ENCODE assay signal across 8 mouse cellular contexts in the genomic region with DNA sequence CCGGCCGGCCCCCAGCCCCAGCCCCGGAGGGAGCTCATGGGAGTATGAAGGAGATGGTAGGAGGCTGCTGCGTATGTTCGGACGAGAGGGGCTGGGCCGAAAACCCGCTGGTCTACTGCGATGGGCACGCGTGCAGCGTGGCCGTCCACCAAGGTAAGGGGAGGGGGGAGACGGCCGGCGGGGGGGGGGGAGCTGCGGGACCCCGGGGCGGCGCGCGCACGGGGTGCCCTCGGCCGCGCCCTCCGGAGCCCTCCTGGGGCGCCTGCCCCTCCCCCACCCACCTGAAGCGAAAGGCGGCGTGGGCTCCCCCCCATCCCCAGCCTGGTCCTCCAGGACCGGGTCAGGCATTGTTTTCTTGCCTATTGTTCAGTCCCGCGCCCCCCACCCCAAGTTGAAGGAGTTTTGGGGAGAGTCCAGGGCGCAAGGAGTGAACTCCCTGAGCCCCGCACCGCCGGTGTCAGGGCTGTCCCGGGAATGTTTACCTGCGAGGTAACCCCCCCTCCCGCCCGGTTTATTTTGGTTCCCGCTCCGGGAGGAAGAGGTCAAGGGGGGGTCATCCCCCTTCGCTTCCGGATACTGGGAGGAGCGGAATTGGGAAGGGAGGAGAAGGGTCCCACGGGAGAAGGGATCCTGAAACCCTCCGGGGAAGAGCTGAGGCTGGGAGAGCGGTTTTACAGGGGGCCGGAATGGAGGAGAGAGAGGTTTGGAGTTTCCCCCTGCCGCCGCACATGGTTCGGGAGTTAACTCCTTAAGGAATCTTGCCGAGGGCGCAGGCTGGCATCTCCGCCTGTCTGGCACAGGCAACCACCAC. TPM values are rescaled to one million over a fixed set of nuclear protein-coding genes. Genes with fewer than 3 reads are reported as not detected.
A peak's percentile ranks its signal among the peaks of the same experiment; 100 is the strongest.
DNase-seq lines count a peak whose midpoint lies in the region; ATAC-seq and TF ChIP-seq lines count a peak whose summit lies in the region.

No protein-coding gene starts in this region.

- no peaks in the 10 kb centered on the region for H3K9me3 ChIP-seq in heart, embryonic 13.5 days
- H3K9me3 ChIP-seq in kidney, postnatal 0 days (replicated peaks; ENCODE audit: low read length): no peaks in the 10 kb centered on the region
- H3K9me3 ChIP-seq in midbrain, embryonic 11.5 days (ENCODE audit: control insufficient read depth, low read length): no peaks in the 10 kb centered on the region

- peak overlapping the region; percentile 90 for H3K4me2 ChIP-seq in heart, embryonic 13.5 days
- H3K4me2 ChIP-seq in kidney, postnatal 0 days (ENCODE audit: low read length): peak overlapping the region; percentile 88
- peak overlapping the region; percentile 70 for H3K4me2 ChIP-seq in midbrain, embryonic 11.5 days

- peaks cover 15% of the 10 kb centered on the region for H3K4me1 ChIP-seq in cortical plate, adult 2 months (ENCODE audit: control insufficient read depth, insufficient read depth, low read length)
- H3K4me1 ChIP-seq in heart, embryonic 13.5 days: peaks cover 61% of the 10 kb centered on the region
- H3K4me1 ChIP-seq in kidney, postnatal 0 days (replicated peaks; ENCODE audit: insufficient read depth, low read length): peaks cover 26% of the 10 kb centered on the region
- H3K4me1 ChIP-seq in midbrain, embryonic 11.5 days (ENCODE audit: control insufficient read depth, insufficient read depth, low read length): peaks cover 39% of the 10 kb centered on the region

- H3K27ac ChIP-seq in cortical plate, adult 2 months (ENCODE audit: insufficient read depth, low read length): no peak overlapping the region
- peak overlapping the region; percentile 95 for H3K27ac ChIP-seq in heart, embryonic 13.5 days (replicated peaks)
- peak overlapping the region; percentile 93 for H3K27ac ChIP-seq in kidney, postnatal 0 days
- H3K27ac ChIP-seq in midbrain, embryonic 11.5 days (ENCODE audit: low read depth, low read length): peak overlapping the region; percentile 87

- DNase-seq in ovary, postnatal 36 days (ENCODE audit: low spot score): peak; percentile 34
- no peak for DNase-seq in ovary, postnatal 14 days (ENCODE audit: low spot score)
- DNase-seq in kidney, postnatal 0 days (ENCODE audit: low spot score): peak; percentile 67
- DNase-seq in midbrain, embryonic 11.5 days (ENCODE audit: low spot score, missing footprints): peak; percentile 93
- DNase-seq in thymus, postnatal 36 days: peak; percentile 42 to 49
- no peak for DNase-seq in left cerebral cortex, adult 11 months (ENCODE audit: low spot score)

- WGBS in heart, embryonic 13.5 days: under 1% methylated on average over 34 of the region's 57 CpGs
- 0% methylated on average over 40 of the region's 57 CpGs for WGBS in kidney, postnatal 0 days
- under 1% methylated on average over 36 of the region's 57 CpGs for WGBS in midbrain, embryonic 11.5 days

- H3K9ac ChIP-seq in heart, embryonic 13.5 days: peak overlapping the region; percentile 97
- H3K9ac ChIP-seq in kidney, postnatal 0 days (ENCODE audit: low read depth, low read length): peak overlapping the region; percentile 86
- peak overlapping the region; percentile 93 for H3K9ac ChIP-seq in midbrain, embryonic 11.5 days (ENCODE audit: low read length)

- no peak for TF ChIP-seq CTCF in cortical plate, adult 2 months (IDR thresholded peaks at IDR 0.05; ENCODE audit: extremely low read depth, insufficient read depth, low read length)
- no peak for TF ChIP-seq CTCF in kidney, postnatal 0 days (IDR thresholded peaks at IDR 0.05; ENCODE audit: low read depth)

- no peak for ATAC-seq in heart, embryonic 13.5 days (ENCODE audit: extremely low read depth, insufficient number of reproducible peaks, low FRiP score, low TSS enrichment)
- ATAC-seq in kidney, postnatal 0 days (replicated peaks; ENCODE audit: low FRiP score, low read depth): no peak
- peak; percentile 36 for ATAC-seq in midbrain, embryonic 11.5 days (ENCODE audit: low FRiP score)

- peaks cover 35% of the 10 kb centered on the region for H3K36me3 ChIP-seq in heart, embryonic 13.5 days
- H3K36me3 ChIP-seq in kidney, postnatal 0 days (ENCODE audit: insufficient read depth, low read length): peaks cover 17% of the 10 kb centered on the region
- peaks cover 13% of the 10 kb centered on the region for H3K36me3 ChIP-seq in midbrain, embryonic 11.5 days (ENCODE audit: control insufficient read depth, insufficient read depth, low read length)

- TF ChIP-seq POLR2A in cortical plate, adult 2 months (IDR thresholded peaks at IDR 0.05; ENCODE audit: extremely low read depth, insufficient read depth, low read length): no peak

- peaks cover 11% of the 10 kb centered on the region for H3K27me3 ChIP-seq in heart, embryonic 13.5 days (replicated peaks)
- H3K27me3 ChIP-seq in kidney, postnatal 0 days (ENCODE audit: insufficient read depth, low read length): no peaks in the 10 kb centered on the region
- peaks cover 11% of the 10 kb centered on the region for H3K27me3 ChIP-seq in midbrain, embryonic 11.5 days (ENCODE audit: control insufficient read depth, insufficient read depth, low read length)

- H3K4me3 ChIP-seq in cortical plate, adult 2 months (ENCODE audit: insufficient read depth, low read length): peak overlapping the region; percentile 55
- peak overlapping the region; percentile 92 for H3K4me3 ChIP-seq in heart, embryonic 13.5 days
- H3K4me3 ChIP-seq in kidney, postnatal 0 days (replicated peaks; ENCODE audit: low read depth, low read length): peak overlapping the region; percentile 94
- H3K4me3 ChIP-seq in midbrain, embryonic 11.5 days (ENCODE audit: low read depth, low read length): peak overlapping the region; percentile 97

RNA-seq across cellular contexts. Expression of a gene that starts 0.5 kb away (rescaled TPM):
- 78.5 and 83.4 TPM in 2 replicates for polyA plus RNA-seq in cortical plate, adult 2 months (2012; rRNA removed)
- 1.7 and 1.9 TPM in 2 replicates for polyA plus RNA-seq in heart, embryonic 13.5 days (2015; fragmentation: Nextera tagmentation; extraction: Ambion mirVana)
- polyA plus RNA-seq in kidney, postnatal 0 days (2015; fragmentation: Nextera tagmentation; extraction: Ambion mirVana): 2.3 TPM in 2 replicates
- polyA plus RNA-seq in midbrain, embryonic 11.5 days (2014; fragmentation: Nextera tagmentation; extraction: Ambion mirVana): 3.5 and 4.3 TPM in 2 replicates

RNA-seq across cellular contexts. Expression of a gene that starts 21.9 kb away (rescaled TPM):
- polyA plus RNA-seq in cortical plate, adult 2 months (2012; rRNA removed): 59.9 and 65.5 TPM in 2 replicates
- polyA plus RNA-seq in heart, embryonic 13.5 days (2015; fragmentation: Nextera tagmentation; extraction: Ambion mirVana): 44.1 and 53.7 TPM in 2 replicates
- polyA plus RNA-seq in kidney, postnatal 0 days (2015; fragmentation: Nextera tagmentation; extraction: Ambion mirVana): 69.2 and 70.9 TPM in 2 replicates
- polyA plus RNA-seq in midbrain, embryonic 11.5 days (2014; fragmentation: Nextera tagmentation; extraction: Ambion mirVana): 13.4 and 19.0 TPM in 2 replicates

RNA-seq across cellular contexts. Expression of a gene that starts 34.2 kb away (rescaled TPM):
- 89.5 and 95.2 TPM in 2 replicates for polyA plus RNA-seq in cortical plate, adult 2 months (2012; rRNA removed)
- polyA plus RNA-seq in heart, embryonic 13.5 days (2015; fragmentation: Nextera tagmentation; extraction: Ambion mirVana): 1.1 and 1.4 TPM in 2 replicates
- 2.9 and 4.1 TPM in 2 replicates for polyA plus RNA-seq in kidney, postnatal 0 days (2015; fragmentation: Nextera tagmentation; extraction: Ambion mirVana)
- 7.0 and 12.0 TPM in 2 replicates for polyA plus RNA-seq in midbrain, embryonic 11.5 days (2014; fragmentation: Nextera tagmentation; extraction: Ambion mirVana)

RNA-seq across cellular contexts. Expression of a gene that starts 36.6 kb away (rescaled TPM):
- polyA plus RNA-seq in cortical plate, adult 2 months (2012; rRNA removed): 64.1 and 72.2 TPM in 2 replicates
- 10.5 and 11.0 TPM in 2 replicates for polyA plus RNA-seq in heart, embryonic 13.5 days (2015; fragmentation: Nextera tagmentation; extraction: Ambion mirVana)
- 10.4 and 11.4 TPM in 2 replicates for polyA plus RNA-seq in kidney, postnatal 0 days (2015; fragmentation: Nextera tagmentation; extraction: Ambion mirVana)
- polyA plus RNA-seq in midbrain, embryonic 11.5 days (2014; fragmentation: Nextera tagmentation; extraction: Ambion mirVana): 13.4 and 16.1 TPM in 2 replicates

RNA-seq across cellular contexts. Expression of a gene that starts 39.5 kb away (rescaled TPM):
- polyA plus RNA-seq in cortical plate, adult 2 months (2012; rRNA removed): 249 and 256 TPM in 2 replicates
- 371 and 445 TPM in 2 replicates for polyA plus RNA-seq in heart, embryonic 13.5 days (2015; fragmentation: Nextera tagmentation; extraction: Ambion mirVana)
- polyA plus RNA-seq in kidney, postnatal 0 days (2015; fragmentation: Nextera tagmentation; extraction: Ambion mirVana): 504 and 541 TPM in 2 replicates
- polyA plus RNA-seq in midbrain, embryonic 11.5 days (2014; fragmentation: Nextera tagmentation; extraction: Ambion mirVana): 477 and 517 TPM in 2 replicates

Comparison
In these comparisons a context has a peak if more than half of its experiments do, and no peak if none do; other contexts are left out.
1. DNase-seq: peak in ovary, postnatal 36 days (single experiment), kidney, postnatal 0 days (single experiment), midbrain, embryonic 11.5 days (single experiment) and thymus, postnatal 36 days (2 of 2); none in ovary, postnatal 14 days (single experiment) and left cerebral cortex, adult 11 months (single experiment).
2. RNA of a gene that starts 0.5 kb away (polyA plus RNA-seq): 78.5 to 83.4 TPM in cortical plate, adult 2 months; 3.5 to 4.3 TPM in midbrain, embryonic 11.5 days, 2.3 TPM in kidney, postnatal 0 days and 1.7 to 1.9 TPM in heart, embryonic 13.5 days; every median in the first group is over 10 times any median in the second.
3. Peak in every context shown above with its lines, with median percentiles within 50 percentile points of each other: H3K4me3 ChIP-seq, H3K4me2 ChIP-seq and H3K9ac ChIP-seq.